Mouse (Mus musculus): ENCODE data around the gene Cldn14.

- TF ChIP-seq CTCF (IDR thresholded peaks at IDR 0.05; ENCODE audit: low read depth) (no peak), EP300 (IDR thresholded peaks at IDR 0.05; ENCODE audit: low read depth) (no peak)
These were observed 32.6 kb upstream of the Cldn14 start for GRCm38 (mm10) chr16:94041065-94041712.

Measured in liver, embryonic 14.5 days (tissue).